Mouse (Mus musculus): ENCODE measurements at regions not wholly inside any gene's neighbourhood (a gene's known extent, or its start where the extent isn't known, plus 50 kb on each side); places are given as distances from the start of the nearest gene placed in this dataset.

- no peak for DNase-seq (ENCODE audit: low read depth, low spot score)
Measured at GRCm38 (mm10) chr10:43634371-43635080, 56.4 kb downstream of the Cd24a start.

DNA sequence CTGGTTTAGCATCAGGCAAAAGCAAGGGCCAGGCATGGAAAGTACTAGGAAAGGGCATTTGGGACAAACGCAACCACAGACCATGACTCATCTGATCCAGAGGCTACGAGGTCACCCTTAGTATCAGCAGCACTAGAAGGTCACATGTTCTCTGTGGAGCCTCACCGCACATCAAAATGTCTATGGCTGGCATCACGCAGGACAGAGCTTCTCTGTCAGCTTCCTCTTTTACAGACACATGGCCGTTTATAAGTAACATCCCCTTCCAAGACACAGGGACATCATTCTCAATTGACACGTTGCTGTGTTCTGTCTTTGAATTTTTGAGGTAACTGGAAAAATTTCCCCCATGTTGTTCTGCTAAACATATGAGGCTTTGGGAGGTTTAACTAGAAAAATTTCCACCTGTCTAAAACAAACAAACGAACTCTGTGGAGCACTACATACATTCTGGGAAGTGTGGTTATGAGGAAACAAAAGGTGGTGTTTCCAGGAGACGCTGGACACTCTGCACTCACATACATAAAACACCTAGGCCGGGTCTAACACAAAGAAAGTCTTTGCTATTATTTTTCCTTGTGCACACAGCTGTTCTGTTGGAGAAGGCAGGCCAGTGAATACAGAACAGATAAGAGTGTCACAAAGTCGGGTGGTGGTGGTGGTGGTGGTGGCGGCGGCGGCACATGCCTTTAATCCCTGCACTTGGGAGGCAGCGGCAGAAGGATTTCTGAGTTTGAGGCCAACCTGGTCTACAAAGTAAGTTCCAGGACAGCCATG is 63.3 kb downstream of the Cd24a start:
- no peak for DNase-seq (ENCODE audit: low read depth, low spot score)

DNA sequence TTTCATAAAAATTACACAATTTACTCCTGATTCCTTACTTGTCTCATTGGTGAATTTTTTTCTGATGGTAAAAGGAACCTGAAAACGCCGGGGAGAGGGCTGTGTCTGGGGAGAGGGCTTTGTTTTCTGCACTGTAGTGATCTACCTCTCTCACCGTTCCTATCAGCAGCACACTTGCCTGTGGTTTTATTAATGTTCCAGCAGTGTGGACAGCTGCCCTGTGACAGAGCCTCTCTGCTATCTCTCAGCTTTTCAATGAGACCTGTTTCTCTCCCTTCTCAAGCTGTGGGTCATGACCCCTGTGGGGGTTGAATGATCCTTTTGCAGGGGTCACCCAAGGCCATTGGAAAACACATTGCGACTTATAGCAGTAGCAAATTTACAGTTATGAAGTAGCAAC is 68.2 kb downstream of the Cd24a start:
- no peak for DNase-seq (ENCODE audit: low read depth, low spot score)

- DNase-seq (ENCODE audit: low read depth, low spot score): no peak
Measured at GRCm38 (mm10) chr10:43646965-43647364, 68.9 kb downstream of the Cd24a start.

DNA sequence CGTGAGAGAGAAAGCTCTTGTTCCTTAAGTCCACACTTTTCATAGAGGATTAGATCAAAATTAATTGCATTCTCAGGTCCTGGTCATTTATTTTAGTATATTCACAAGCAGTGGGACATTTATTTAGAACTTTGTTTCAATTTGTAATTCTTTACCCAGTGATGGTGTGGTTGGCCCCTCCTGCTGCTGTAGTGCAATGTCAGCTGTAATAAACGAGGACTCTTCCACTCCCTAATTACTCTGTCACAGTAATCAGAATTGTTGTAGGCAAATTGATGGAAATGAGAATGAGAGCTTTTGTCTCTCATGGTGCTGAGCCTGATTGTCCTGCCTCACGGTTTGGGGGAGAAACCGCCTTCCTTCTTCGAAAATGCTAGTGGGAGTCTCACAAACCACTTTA is 70.1 kb downstream of the Cd24a start:
- DNase-seq (ENCODE audit: low read depth, low spot score): no peak

GRCm38 (mm10) chr10:43648815-43649447 is 70.8 kb downstream of the Cd24a start:
- DNase-seq (ENCODE audit: low read depth, low spot score): no peak

- no peak for DNase-seq (ENCODE audit: low read depth, low spot score)
Measured at GRCm38 (mm10) chr10:43650449-43650848, 72.4 kb downstream of the Cd24a start.

DNA sequence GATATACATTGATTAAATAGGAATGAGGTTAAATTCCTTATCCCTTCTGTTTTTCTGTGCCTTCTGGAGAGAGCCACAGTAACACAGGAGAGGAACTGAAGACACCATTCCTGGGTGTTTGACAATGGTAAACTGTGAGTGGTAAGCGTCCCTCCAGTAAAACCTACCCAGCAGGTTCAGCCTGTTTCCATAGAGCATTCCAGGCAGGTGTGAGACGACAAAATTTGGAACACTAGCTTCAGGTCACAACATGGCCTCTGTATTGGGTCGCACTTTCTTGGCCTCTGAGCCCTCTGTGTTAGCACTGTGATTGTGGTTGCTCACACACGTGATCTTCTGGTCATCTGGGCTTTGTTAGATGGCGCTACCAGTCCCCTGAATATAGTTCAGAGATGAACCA is 73.4 kb downstream of the Cd24a start:
- DNase-seq (ENCODE audit: low read depth, low spot score): no peak

- DNase-seq (ENCODE audit: low read depth, low spot score): no peak
Measured at GRCm38 (mm10) chr10:43651915-43652314, 73.8 kb downstream of the Cd24a start.

- DNase-seq (ENCODE audit: low read depth, low spot score): no peak
Measured at GRCm38 (mm10) chr10:43655082-43655671, 77.1 kb downstream of the Cd24a start.

GRCm38 (mm10) chr10:43655680-43656079 is 77.6 kb downstream of the Cd24a start:
- DNase-seq (ENCODE audit: low read depth, low spot score): no peak

DNA sequence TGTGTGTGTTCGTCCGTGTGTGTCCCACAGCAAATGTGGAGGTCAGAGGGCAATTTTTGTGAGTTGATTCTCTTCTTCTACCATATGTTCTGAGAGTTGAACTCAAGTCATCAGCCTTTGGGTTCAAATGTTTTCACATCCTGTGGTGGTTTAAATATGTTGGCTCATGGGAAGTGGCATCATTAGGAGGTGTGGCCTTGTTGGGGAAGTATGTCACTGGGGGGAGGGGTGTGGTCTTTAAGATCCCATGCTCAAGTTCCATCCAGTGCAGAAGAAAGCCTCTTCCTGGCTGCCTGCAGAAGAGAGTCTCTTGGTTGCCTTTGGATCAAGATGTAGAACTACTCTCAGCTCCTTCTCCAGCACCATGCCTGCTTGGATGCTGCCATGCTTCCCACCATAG is 78.1 kb downstream of the Cd24a start:
- DNase-seq (ENCODE audit: low read depth, low spot score): no peak

DNA sequence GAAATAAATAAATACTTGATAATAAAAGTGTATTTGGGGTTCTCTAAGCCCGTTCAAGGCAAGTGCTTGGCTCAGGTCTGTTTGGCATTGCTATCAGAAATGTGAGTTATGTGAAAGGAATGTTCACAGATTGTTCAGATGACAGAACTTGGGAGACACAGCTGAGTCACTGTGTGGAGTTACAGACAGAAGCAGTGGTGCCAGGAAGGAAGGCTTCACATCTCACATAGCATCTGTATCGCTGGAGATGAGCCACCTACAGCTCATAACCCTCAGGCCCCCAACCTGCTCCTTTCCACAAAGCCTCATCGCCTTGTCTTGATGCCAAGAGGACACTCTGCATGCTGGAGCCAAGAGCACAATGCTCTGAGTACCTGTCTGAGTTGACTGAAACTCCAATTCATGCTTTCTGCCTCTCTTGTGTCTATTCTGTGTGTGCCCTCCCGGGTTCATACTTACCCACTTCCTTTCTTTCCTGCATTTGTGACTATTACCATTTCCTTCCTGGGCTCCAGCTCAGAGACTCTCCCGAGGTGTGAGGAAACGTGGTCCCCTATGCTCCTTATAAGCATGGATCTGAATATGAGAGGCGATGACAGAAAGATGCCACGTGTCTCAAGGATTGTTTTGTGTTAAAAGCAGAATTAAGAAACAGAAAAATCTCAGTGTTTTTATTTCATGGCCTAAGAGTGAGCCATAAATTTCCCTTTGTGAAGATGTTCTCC is 79.6 kb downstream of the Cd24a start:
- DNase-seq (ENCODE audit: low read depth, low spot score): no peak

DNA sequence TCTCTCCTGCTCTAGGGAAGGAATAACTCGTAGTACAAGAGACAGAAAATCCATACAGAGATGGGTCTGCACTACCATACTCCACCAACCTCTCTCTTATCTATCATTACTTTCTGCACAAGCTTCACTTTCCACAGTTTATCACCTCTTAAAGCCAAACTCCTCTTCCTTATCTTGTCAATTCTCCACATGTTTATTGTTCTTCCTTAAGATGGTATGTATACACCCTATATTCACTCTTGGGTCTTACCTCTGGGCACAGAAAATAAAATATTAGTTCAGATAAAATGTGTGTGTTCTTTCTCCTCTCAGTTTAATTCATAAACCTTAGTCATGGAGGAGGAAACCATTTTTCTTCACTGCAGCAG is 80.1 kb downstream of the Cd24a start:
- no peak for DNase-seq (ENCODE audit: low read depth, low spot score)

- DNase-seq (ENCODE audit: low read depth, low spot score): no peak
Measured at GRCm38 (mm10) chr10:43664844-43665243, 86.8 kb downstream of the Cd24a start.

DNA sequence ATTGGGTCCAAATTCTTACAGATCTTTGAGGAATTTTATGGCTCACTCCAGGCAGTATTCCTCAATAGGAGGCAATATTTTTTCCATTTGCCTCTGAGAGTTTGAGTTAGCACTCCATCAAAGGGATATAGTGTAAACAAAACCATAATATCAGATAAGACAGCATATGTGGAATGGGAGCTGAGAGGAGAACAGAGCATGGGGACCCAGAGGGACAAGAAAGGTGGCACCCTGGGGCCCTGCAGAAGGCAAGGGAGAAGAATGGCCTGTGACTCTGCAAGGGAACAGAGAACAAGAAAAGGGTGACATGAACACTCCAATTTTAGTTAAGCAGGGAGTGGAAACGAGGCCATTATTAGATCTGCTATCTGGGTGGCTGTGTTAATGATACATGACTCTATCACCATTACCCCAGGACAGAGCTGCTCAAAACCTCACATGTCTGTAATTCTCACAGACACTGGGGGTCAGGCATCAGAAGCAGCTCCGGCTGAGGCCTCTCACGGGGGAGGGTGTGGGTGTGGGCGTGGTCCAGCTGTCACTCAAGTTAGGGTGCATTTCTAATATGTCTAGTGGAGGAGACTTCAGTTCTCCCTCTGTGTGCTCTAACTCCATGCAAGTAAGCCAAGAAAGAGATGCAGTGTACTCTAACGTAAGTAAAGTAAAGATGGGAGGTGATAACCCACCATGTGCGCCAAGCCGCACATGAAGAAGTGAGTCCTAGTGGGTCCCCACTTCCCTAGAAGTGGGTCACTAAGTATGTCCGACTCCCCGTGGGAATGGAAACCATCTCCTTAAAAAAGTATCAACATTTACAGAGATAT is 88.4 kb downstream of the Cd24a start:
- no peak for DNase-seq (ENCODE audit: low read depth, low spot score)

- DNase-seq (ENCODE audit: low read depth, low spot score): no peak
Measured at GRCm38 (mm10) chr10:43667086-43667690, 89.1 kb downstream of the Cd24a start.

DNA sequence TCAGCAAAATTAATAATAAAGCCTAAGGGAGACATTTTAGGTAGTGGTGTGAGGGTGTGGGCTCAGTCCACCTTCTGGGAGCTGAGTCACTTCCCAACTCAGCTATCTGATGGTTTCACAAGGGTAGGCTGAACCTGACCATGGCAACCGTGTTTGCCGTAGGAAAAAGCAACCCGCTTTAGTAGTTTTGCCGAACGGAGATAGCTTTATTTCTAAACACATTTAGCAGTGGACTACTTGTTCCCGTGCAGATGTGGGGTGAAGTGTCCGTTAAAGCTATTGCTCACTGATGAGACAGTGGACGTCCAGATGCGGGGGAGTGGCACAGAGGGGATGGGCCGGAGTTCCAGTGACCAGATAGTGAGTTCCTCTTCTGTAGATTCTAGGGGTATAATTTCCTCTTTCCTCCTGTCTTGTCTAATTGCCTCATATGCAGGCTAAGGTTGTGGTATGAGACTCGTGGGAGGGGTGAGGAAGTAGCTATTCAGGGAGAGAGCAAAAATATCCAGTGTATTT is 89.7 kb downstream of the Cd24a start:
- no peak for DNase-seq (ENCODE audit: low read depth, low spot score)

DNA sequence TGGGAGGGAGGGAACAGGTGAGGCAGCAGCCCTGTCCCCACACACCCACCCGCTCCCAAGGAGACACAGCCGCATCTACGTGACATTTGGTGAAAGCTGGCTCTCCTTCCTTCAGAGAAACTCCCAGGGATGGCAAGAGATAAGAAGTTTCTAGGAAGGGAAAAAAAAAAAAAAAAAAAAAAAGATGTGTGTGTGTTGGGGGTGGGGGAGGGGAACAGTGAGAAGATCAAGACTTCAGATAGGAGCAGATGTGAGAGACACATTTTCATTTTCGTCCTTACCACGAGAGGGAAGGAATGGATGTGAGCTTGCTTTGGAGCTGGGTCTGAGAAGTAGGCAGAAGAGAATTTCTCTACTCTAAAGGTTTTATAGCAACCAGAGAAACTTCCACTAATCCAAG is 91.4 kb downstream of the Cd24a start:
- no peak for DNase-seq (ENCODE audit: low read depth, low spot score)

GRCm38 (mm10) chr10:43670745-43671144 is 92.7 kb downstream of the Cd24a start:
- no peak for DNase-seq (ENCODE audit: low read depth, low spot score)

Data from embryo, embryonic 11.5 days (tissue).